Mouse (Mus musculus) thymus, adult 2 months (tissue): ENCODE data around the gene Eng. TPM values are rescaled to one million over a fixed set of nuclear protein-coding genes. Genes with fewer than 3 reads are reported as not detected.
A peak's percentile ranks its signal among the peaks of the same experiment; 100 is the strongest.

Experiments used
- DNase-seq: peaks from one replicate; pipeline ENCODE4 v3.0.0; 2021
- H3K27ac ChIP-seq: fragments of 200-500 bp; 2 replicates; pipeline ENCODE4 v1.5.1; 2012; ENCODE audit warnings: low read length, control low read depth; ENCODE audit not compliant: control insufficient read depth, insufficient read depth
- H3K27me3 ChIP-seq: fragments of 200-500 bp; 2 replicates; pipeline ENCODE4 v1.6.1; 2012; ENCODE audit warnings: mild to moderate bottlenecking, low read length, moderate library complexity, mixed read lengths; ENCODE audit not compliant: control insufficient read depth, insufficient read depth
- H3K36me3 ChIP-seq: fragments of 200-500 bp; 2 replicates; pipeline ENCODE4 v1.6.1; 2012; ENCODE audit warnings: mild to moderate bottlenecking, low read length, moderate library complexity; ENCODE audit not compliant: control insufficient read depth, insufficient read depth
- H3K4me1 ChIP-seq: fragments of 200-500 bp; replicated peaks from 2 replicates; pipeline ENCODE4 v1.6.1; 2012; ENCODE audit warnings: low read length; ENCODE audit not compliant: control insufficient read depth, insufficient read depth
- H3K4me3 ChIP-seq: fragments of 200-500 bp; 2 replicates; pipeline ENCODE4 v1.5.1; 2012; ENCODE audit warnings: mild to moderate bottlenecking, low read length, control low read depth, moderate library complexity; ENCODE audit not compliant: control insufficient read depth, insufficient read depth
- CTCF ChIP-seq: fragments of 200-500 bp; IDR thresholded peaks from 2 replicates; pipeline ENCODE4 v1.5.1; 2012; ENCODE audit warnings: mild to moderate bottlenecking, control low read depth, low read length, moderate library complexity, borderline replicate concordance; ENCODE audit not compliant: control insufficient read depth, poor library complexity, insufficient read depth; ENCODE audit errors: extremely low read depth
- POLR2A ChIP-seq: fragments of 200-500 bp; IDR thresholded peaks from 2 replicates; pipeline ENCODE4 v1.6.1; 2012; ENCODE audit warnings: mild to moderate bottlenecking, low read length, control low read depth, moderate library complexity; ENCODE audit not compliant: control insufficient read depth, poor library complexity, insufficient read depth; ENCODE audit errors: extremely low read depth
- WGBS: fragments of 180-500 bp; shearing (Covaris S2); methylation state at CpG from one replicate; pipeline ENCODE4 v1.1.7; 2018; 5-methylcytosine and 5-hydroxymethylcytosine counted together
- polyA plus RNA-seq: library from polyadenylated mRNA; depleted of rRNA; stranded (reverse); fragments of >200 nt; gene quantifications from 2 replicates; pipeline ENCODE4 v1.2.3, GENCODE M21; 2012

Eng gene
- polyA plus RNA-seq, 1 experiment, result 66.1 TPM

- peak; percentile 32 for DNase-seq
- Histone ChIP-seq H3K27me3 (no peaks in the 10 kb centered on the region), H3K36me3 (peaks cover 4% of the 10 kb centered on the region), H3K27ac (peak overlapping the region; percentile 46), H3K4me1 (peaks cover 40% of the 10 kb centered on the region), H3K4me3 (no peak overlapping the region)
- WGBS, result 21% methylated on average over 4 of the region's 4 CpGs
- TF ChIP-seq POLR2A (no peak), CTCF (0 out of 2 replicates have a peak, but pooled peaks have one; percentile 13)
These were observed 68.6 kb downstream of the Eng start for GRCm38 (mm10) chr2:32714987-32715425.

DNA sequence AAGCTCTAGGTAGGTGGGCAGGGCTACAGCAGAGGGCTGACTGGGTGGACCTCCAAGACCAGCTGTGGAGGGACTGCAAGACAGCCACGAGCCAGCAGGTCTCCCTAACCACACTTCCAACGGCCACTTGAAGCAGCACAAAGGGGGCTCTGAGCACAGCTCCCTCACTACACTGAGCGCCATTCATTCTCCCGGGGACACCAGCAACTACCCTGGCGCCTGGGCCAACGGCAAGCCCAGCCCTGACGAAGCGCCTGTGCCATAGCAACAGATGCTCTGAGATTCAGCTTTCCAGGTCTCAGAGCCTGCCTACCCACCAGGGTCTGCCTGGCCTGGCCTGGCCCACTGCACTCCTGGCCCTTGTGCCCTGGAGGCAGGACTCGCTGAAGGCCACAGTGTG is 72.4 kb downstream of the Eng start:
- WGBS, result 39% methylated on average over 9 of the region's 9 CpGs
- no peak for DNase-seq
- H3K36me3 ChIP-seq, result no peaks in the 10 kb centered on the region
- H3K4me1 ChIP-seq, result peaks cover 58% of the 10 kb centered on the region
- TF ChIP-seq CTCF (no peak), POLR2A (no peak)
- H3K4me3 ChIP-seq, result no peak overlapping the region
- H3K27me3 ChIP-seq, result no peaks in the 10 kb centered on the region
- no peak overlapping the region for H3K27ac ChIP-seq

- DNase-seq, result no peak
- TF ChIP-seq CTCF, result no peak
- no peak for TF ChIP-seq POLR2A
- 94% methylated on average over 3 of the region's 3 CpGs for WGBS
- Histone ChIP-seq H3K4me1 (peaks cover 49% of the 10 kb centered on the region), H3K27ac (peak overlapping the region; percentile 4; the same call in 1 of the 2 replicates), H3K36me3 (no peaks in the 10 kb centered on the region), H3K27me3 (no peaks in the 10 kb centered on the region), H3K4me3 (no peak overlapping the region)
These were observed 73.7 kb downstream of the Eng start for GRCm38 (mm10) chr2:32720053-32720452.

DNA sequence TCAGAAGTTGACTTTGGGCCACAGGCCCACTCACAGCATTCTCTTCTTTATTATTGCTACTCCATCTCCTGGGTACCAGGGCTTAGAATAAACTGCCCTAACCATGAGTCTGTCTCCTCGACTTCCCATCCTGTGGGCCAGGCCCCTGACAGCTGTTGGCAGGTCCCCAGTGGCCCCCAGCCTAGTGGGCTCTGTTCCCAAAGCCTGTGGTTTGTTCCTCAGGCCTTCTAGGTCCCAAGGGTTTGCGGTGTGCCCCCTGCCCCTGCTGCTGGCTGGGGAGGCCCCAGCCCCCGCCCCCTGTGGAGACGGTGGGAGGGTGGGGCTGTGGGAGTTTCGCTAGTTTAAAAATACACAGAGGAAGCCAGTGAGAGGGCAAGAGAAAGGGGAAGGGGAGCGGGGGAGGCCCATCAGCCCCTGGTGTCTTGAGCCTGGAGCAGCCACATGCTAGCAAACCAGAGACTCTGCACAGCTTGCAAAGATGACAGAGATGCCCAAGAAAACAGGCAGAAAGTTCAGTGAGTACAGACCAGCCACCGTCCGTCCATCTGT is 74.4 kb downstream of the Eng start, which contains the start of gene Sh2d3c:
Sh2d3c (plus strand) TSS at position 375 of the 549 bp plus-strand sequence.
- 7% methylated on average over 8 of the region's 8 CpGs for WGBS
- Histone ChIP-seq H3K27ac (peak within 1 kb of the TSS; percentile 79), H3K27me3 (no peaks in the 10 kb centered on the region), H3K4me1 (peaks cover 52% of the 10 kb centered on the region), H3K4me3 (peak within 1 kb of the TSS; percentile 61), H3K36me3 (no peaks in the 10 kb centered on the region)
- peak; percentile 69 for DNase-seq
- TF ChIP-seq CTCF, result no peak
- no peak for TF ChIP-seq POLR2A

GRCm38 (mm10) chr2:32722046-32722445 is 75.7 kb downstream of the Eng start:
- peak overlapping the region; percentile 79 for H3K27ac ChIP-seq

GRCm38 (mm10) chr2:32722581-32722980 is 76.2 kb downstream of the Eng start:
- DNase-seq, result no peak
- WGBS, result 24% methylated on average over 3 of the region's 3 CpGs
- peaks cover 64% of the 10 kb centered on the region for H3K4me1 ChIP-seq
- H3K36me3 ChIP-seq, result peaks cover 6% of the 10 kb centered on the region
- H3K27me3 ChIP-seq, result no peaks in the 10 kb centered on the region
- H3K4me3 ChIP-seq, result peak overlapping the region; percentile 46
- no peak overlapping the region; the same call in 1 of the 2 replicates for H3K27ac ChIP-seq
- TF ChIP-seq POLR2A (no peak), CTCF (no peak)

More at GRCm38 (mm10) chr2:32722046-32722445, 75.7 kb downstream of the Eng start:
- WGBS, result 14% methylated on average over 6 of the region's 6 CpGs
- TF ChIP-seq CTCF (no peak), POLR2A (no peak)
- Histone ChIP-seq H3K36me3 (peaks cover 6% of the 10 kb centered on the region), H3K4me3 (peak overlapping the region; percentile 46), H3K4me1 (peaks cover 61% of the 10 kb centered on the region), H3K27me3 (no peaks in the 10 kb centered on the region)
- peak; percentile 43 for DNase-seq
